Mouse (Mus musculus): Measurements from ENCODE around the gene Sntg2. TPM values are rescaled to one million over a fixed set of nuclear protein-coding genes. Genes with fewer than 3 reads are reported as not detected.

Gene Sntg2
- polyA plus RNA-seq, 1 experiment from 2014 or later, result 3.8 TPM

DNA sequence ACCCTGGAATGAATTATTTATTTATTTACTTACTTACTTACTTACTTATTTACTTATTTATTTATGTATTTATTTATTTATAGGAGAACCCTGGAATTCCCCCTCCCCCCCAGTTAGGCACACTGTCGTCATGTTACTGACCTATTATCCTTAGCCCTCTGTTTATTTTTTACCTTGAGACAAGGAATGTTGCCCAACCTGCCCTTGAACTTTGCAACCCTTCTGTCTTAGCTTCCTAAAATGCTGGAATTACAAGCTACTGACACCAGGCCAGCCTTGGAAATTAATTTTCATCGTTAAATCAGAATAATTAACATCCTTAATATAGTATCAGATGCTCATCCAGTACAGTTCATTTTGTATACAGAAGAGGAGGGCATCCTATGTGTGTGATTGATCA, 10.9 kb downstream of the Sntg2 start:
- Histone ChIP-seq H3K27ac (ENCODE audit: low read depth, low read length) (no peak overlapping the region), H3K4me2 (no peak overlapping the region), H3K4me1 (ENCODE audit: control insufficient read depth, insufficient read depth, low read length) (no peaks in the 10 kb centered on the region), H3K9me3 (replicated peaks; ENCODE audit: control insufficient read depth, low read length) (no peaks in the 10 kb centered on the region), H3K9ac (ENCODE audit: low read depth, low read length) (no peak overlapping the region), H3K4me3 (ENCODE audit: low read depth, low read length) (no peak overlapping the region), H3K36me3 (ENCODE audit: control insufficient read depth, insufficient read depth, low read length) (no peaks in the 10 kb centered on the region), H3K27me3 (ENCODE audit: control insufficient read depth, insufficient read depth, low read length) (no peaks in the 10 kb centered on the region)
- ATAC-seq (replicated peaks; ENCODE audit: insufficient number of reproducible peaks, low FRiP score, low TSS enrichment), result no peak
- WGBS (ENCODE audit: insufficient replicate concordance), result 70% methylated on average over 2 of the region's 2 CpGs

DNA sequence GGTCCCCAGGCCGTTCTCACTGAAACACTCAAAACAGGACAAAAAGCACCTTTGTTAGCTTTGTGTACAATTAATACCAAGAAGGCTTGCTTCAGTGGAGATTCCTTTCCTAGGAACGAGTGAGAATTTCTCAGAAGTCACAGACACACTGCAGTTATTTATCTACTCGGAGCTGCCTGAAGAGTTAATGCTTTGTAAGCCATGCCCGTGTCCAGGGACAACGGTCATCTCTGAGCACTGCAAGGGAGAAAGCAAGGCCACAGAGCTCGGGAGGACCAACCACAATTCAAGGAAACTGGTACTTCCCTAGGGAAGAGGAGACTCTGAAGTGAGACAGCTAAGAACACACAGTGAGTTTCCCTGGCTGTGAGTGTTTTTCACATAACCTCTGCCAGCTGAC, 15.5 kb downstream of the Sntg2 start:
- Histone ChIP-seq H3K9me3 (replicated peaks; ENCODE audit: control insufficient read depth, low read length) (no peaks in the 10 kb centered on the region), H3K27me3 (ENCODE audit: control insufficient read depth, insufficient read depth, low read length) (no peaks in the 10 kb centered on the region), H3K9ac (ENCODE audit: low read depth, low read length) (no peak overlapping the region), H3K4me2 (no peak overlapping the region), H3K27ac (ENCODE audit: low read depth, low read length) (no peak overlapping the region), H3K36me3 (ENCODE audit: control insufficient read depth, insufficient read depth, low read length) (no peaks in the 10 kb centered on the region), H3K4me3 (ENCODE audit: low read depth, low read length) (no peak overlapping the region), H3K4me1 (ENCODE audit: control insufficient read depth, insufficient read depth, low read length) (no peaks in the 10 kb centered on the region)
- ATAC-seq (replicated peaks; ENCODE audit: insufficient number of reproducible peaks, low FRiP score, low TSS enrichment), result no peak
- WGBS (ENCODE audit: insufficient replicate concordance), result 58% methylated on average over 6 of the region's 6 CpGs

DNA sequence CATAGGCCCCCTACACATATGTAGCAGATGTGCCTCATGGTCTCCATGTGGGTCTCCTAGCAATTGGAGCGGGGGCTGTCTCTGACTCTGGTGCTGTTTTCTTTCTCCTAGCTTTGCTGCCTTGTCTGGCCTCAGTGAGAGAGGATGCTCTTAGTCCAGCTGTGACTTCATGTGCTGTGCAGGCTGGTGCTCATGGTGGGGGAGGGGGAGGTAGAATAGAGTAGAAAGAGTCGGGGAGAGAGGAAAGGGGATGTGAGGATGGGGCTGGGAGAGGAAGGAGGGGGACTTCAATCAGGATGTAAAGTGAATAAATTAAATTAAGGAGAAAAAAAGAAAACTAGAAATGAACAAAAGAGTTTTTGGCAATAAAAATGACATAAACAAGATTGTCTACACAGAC, 20.8 kb downstream of the Sntg2 start:
- no peaks in the 10 kb centered on the region for H3K9me3 ChIP-seq (replicated peaks; ENCODE audit: control insufficient read depth, low read length)
- no peak overlapping the region for H3K4me3 ChIP-seq (ENCODE audit: low read depth, low read length)
- H3K4me2 ChIP-seq, result no peak overlapping the region
- no peak for ATAC-seq (replicated peaks; ENCODE audit: insufficient number of reproducible peaks, low FRiP score, low TSS enrichment)
- no peaks in the 10 kb centered on the region for H3K27me3 ChIP-seq (ENCODE audit: control insufficient read depth, insufficient read depth, low read length)
- H3K4me1 ChIP-seq (ENCODE audit: control insufficient read depth, insufficient read depth, low read length), result no peaks in the 10 kb centered on the region
- H3K36me3 ChIP-seq (ENCODE audit: control insufficient read depth, insufficient read depth, low read length), result no peaks in the 10 kb centered on the region
- no peak overlapping the region for H3K9ac ChIP-seq (ENCODE audit: low read depth, low read length)
- 65% methylated on average over 2 of the region's 2 CpGs for WGBS (ENCODE audit: insufficient replicate concordance)
- no peak overlapping the region for H3K27ac ChIP-seq (ENCODE audit: low read depth, low read length)

DNA sequence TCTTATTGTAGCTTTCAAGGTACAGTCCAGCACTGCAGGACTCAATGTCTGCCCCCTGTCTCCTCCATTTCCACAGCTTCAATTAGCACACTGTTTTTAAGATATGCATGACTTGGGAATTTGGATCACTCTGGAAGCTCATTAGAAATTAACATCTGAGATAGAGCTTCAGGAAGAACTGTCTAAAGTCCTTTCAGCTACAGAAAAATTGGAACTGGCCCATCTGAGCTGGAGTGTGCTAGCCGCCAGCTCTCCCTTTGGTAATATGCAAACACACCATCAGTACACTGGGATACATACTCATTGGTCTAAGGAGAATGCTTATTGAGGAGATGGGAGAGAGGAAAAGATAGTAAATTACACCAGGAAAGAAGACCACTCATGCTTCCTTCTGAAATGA, 25.1 kb downstream of the Sntg2 start:
- H3K4me2 ChIP-seq, result no peak overlapping the region
- ATAC-seq (replicated peaks; ENCODE audit: insufficient number of reproducible peaks, low FRiP score, low TSS enrichment), result no peak
- 76% methylated on average over 1 of the region's 1 CpGs for WGBS (ENCODE audit: insufficient replicate concordance)
- no peak overlapping the region for H3K4me3 ChIP-seq (ENCODE audit: low read depth, low read length)
- no peaks in the 10 kb centered on the region for H3K36me3 ChIP-seq (ENCODE audit: control insufficient read depth, insufficient read depth, low read length)
- H3K9ac ChIP-seq (ENCODE audit: low read depth, low read length), result no peak overlapping the region
- no peaks in the 10 kb centered on the region for H3K27me3 ChIP-seq (ENCODE audit: control insufficient read depth, insufficient read depth, low read length)
- H3K27ac ChIP-seq (ENCODE audit: low read depth, low read length), result no peak overlapping the region
- H3K4me1 ChIP-seq (ENCODE audit: control insufficient read depth, insufficient read depth, low read length), result no peaks in the 10 kb centered on the region
- H3K9me3 ChIP-seq (replicated peaks; ENCODE audit: control insufficient read depth, low read length), result no peaks in the 10 kb centered on the region

DNA sequence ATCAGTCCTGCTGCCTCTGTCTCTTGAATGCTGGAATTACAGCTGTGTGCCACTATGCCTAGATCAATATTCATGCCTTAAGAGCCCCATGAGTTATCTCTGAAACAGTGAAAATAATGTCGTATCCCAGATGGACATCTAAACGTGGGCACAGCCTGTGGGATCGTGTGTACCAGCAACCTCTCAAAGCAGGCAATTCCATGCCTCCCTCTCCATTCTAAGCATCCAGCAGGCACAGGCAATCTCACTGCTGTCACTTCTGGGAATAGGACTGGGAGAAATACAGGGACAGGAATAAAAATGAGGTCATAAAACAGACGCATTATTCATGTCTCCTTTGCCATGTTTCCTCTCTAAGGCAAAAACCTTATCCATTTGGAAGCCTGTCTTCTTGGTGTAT, 25.9 kb downstream of the Sntg2 start:
- WGBS (ENCODE audit: insufficient replicate concordance), result 82% methylated on average over 4 of the region's 4 CpGs
- Histone ChIP-seq H3K36me3 (ENCODE audit: control insufficient read depth, insufficient read depth, low read length) (no peaks in the 10 kb centered on the region), H3K27ac (ENCODE audit: low read depth, low read length) (no peak overlapping the region), H3K4me2 (no peak overlapping the region), H3K9ac (ENCODE audit: low read depth, low read length) (no peak overlapping the region), H3K4me1 (ENCODE audit: control insufficient read depth, insufficient read depth, low read length) (no peaks in the 10 kb centered on the region), H3K4me3 (ENCODE audit: low read depth, low read length) (no peak overlapping the region), H3K27me3 (ENCODE audit: control insufficient read depth, insufficient read depth, low read length) (no peaks in the 10 kb centered on the region), H3K9me3 (replicated peaks; ENCODE audit: control insufficient read depth, low read length) (no peaks in the 10 kb centered on the region)
- ATAC-seq (replicated peaks; ENCODE audit: insufficient number of reproducible peaks, low FRiP score, low TSS enrichment), result no peak

DNA sequence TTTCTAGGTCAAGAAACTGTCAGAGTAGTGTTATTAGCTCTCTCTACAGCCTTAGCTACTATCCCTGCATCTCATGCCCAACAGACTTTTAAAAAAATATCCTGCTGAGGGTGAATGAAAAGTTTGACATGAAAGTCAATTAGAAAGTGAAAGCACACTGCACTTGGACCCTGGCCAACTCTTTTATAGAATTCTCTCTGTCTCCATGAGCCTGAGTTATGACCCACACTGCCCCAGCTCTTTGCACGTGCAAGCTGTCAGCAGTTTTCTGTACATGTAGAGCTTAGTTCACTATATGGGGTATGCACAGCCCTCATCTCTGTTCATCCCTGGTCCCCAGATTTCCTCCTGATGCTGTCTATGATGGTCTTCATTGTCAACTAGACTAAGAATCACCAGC, 28.4 kb downstream of the Sntg2 start:
- Histone ChIP-seq H3K4me2 (no peak overlapping the region), H3K4me3 (ENCODE audit: low read depth, low read length) (no peak overlapping the region), H3K27ac (ENCODE audit: low read depth, low read length) (no peak overlapping the region), H3K27me3 (ENCODE audit: control insufficient read depth, insufficient read depth, low read length) (no peaks in the 10 kb centered on the region), H3K9me3 (replicated peaks; ENCODE audit: control insufficient read depth, low read length) (no peaks in the 10 kb centered on the region), H3K4me1 (ENCODE audit: control insufficient read depth, insufficient read depth, low read length) (no peaks in the 10 kb centered on the region), H3K36me3 (ENCODE audit: control insufficient read depth, insufficient read depth, low read length) (no peaks in the 10 kb centered on the region), H3K9ac (ENCODE audit: low read depth, low read length) (no peak overlapping the region)
- no peak for ATAC-seq (replicated peaks; ENCODE audit: insufficient number of reproducible peaks, low FRiP score, low TSS enrichment)
- 60% methylated on average over 1 of the region's 1 CpGs for WGBS (ENCODE audit: insufficient replicate concordance)

DNA sequence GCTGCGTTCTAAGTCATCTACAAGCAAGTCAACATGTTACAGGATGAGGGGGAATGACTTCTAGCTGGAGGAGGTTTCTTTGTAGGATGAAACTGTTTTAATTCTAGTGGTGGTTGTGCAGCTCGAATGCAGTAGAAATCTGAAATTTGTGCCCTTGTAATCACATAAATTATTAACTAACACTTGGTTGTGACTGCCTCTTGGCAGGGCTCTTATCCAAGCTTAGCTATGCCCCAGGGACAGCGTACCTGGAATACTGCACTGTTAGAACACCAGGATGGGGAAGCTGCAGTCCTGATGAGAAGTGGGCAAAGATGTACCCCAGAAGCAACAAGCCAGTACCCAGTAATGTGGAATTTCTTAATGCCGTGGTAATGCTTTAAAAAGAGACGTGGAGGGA, 36.9 kb downstream of the Sntg2 start:
- no peak for ATAC-seq (replicated peaks; ENCODE audit: insufficient number of reproducible peaks, low FRiP score, low TSS enrichment)
- Histone ChIP-seq H3K27ac (ENCODE audit: low read depth, low read length) (no peak overlapping the region), H3K27me3 (ENCODE audit: control insufficient read depth, insufficient read depth, low read length) (no peaks in the 10 kb centered on the region), H3K4me1 (ENCODE audit: control insufficient read depth, insufficient read depth, low read length) (no peaks in the 10 kb centered on the region), H3K4me3 (ENCODE audit: low read depth, low read length) (no peak overlapping the region), H3K4me2 (no peak overlapping the region), H3K9me3 (replicated peaks; ENCODE audit: control insufficient read depth, low read length) (no peaks in the 10 kb centered on the region), H3K9ac (ENCODE audit: low read depth, low read length) (no peak overlapping the region), H3K36me3 (ENCODE audit: control insufficient read depth, insufficient read depth, low read length) (no peaks in the 10 kb centered on the region)
- 78% methylated on average over 5 of the region's 5 CpGs for WGBS (ENCODE audit: insufficient replicate concordance)

DNA sequence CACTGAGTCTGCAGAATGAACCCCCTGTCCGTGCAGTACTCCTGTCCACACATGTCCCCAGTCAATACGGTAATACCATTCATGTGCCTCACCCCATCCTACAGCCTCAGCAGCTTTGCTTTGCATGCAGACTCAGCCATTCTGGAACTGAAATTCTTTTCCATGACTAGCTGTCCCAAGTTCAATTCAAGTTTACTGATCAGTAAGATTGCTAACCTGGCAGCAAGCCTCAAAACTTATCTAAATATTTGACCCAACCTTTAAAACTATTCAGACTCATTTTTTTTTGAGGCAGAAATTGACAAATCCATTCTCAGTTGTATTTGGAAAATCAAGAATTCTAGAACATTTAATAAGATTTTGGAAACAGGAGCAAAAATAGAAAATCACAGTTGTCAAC, 38.7 kb downstream of the Sntg2 start:
- 83% methylated on average over 2 of the region's 2 CpGs for WGBS (ENCODE audit: insufficient replicate concordance)
- ATAC-seq (replicated peaks; ENCODE audit: insufficient number of reproducible peaks, low FRiP score, low TSS enrichment), result no peak

DNA sequence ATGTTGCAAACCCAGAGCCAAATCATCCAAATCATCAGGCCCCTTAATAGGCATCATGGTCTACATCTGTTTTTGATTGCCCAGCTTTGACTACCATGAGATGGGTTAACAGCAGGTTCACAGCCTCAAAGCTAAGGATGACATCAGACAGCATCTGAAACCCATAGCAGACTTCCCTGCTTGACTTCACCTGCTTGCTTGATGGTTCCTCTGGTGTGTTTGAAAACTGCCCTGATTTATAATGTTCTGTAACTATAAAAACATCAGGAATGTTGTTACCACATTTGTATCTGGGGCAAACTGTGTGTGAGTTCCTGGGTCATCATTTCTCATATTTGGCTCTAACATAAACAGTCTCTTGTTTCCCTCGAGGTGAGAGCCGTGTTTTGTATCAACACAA, 55.2 kb downstream of the Sntg2 start:
- Histone ChIP-seq H3K36me3 (ENCODE audit: control insufficient read depth, insufficient read depth, low read length) (no peaks in the 10 kb centered on the region), H3K9ac (ENCODE audit: low read depth, low read length) (no peak overlapping the region), H3K9me3 (replicated peaks; ENCODE audit: control insufficient read depth, low read length) (no peaks in the 10 kb centered on the region), H3K27me3 (ENCODE audit: control insufficient read depth, insufficient read depth, low read length) (no peaks in the 10 kb centered on the region), H3K4me2 (no peak overlapping the region), H3K27ac (ENCODE audit: low read depth, low read length) (no peak overlapping the region), H3K4me1 (ENCODE audit: control insufficient read depth, insufficient read depth, low read length) (no peaks in the 10 kb centered on the region), H3K4me3 (ENCODE audit: low read depth, low read length) (no peak overlapping the region)
- WGBS (ENCODE audit: insufficient replicate concordance), result 67% methylated on average over 2 of the region's 2 CpGs
- ATAC-seq (replicated peaks; ENCODE audit: insufficient number of reproducible peaks, low FRiP score, low TSS enrichment), result no peak

More for the DNA sequence above, 38.7 kb downstream of the Sntg2 start:
- Histone ChIP-seq H3K4me1 (ENCODE audit: control insufficient read depth, insufficient read depth, low read length) (no peaks in the 10 kb centered on the region), H3K27me3 (ENCODE audit: control insufficient read depth, insufficient read depth, low read length) (no peaks in the 10 kb centered on the region), H3K27ac (ENCODE audit: low read depth, low read length) (no peak overlapping the region), H3K9me3 (replicated peaks; ENCODE audit: control insufficient read depth, low read length) (no peaks in the 10 kb centered on the region), H3K4me3 (ENCODE audit: low read depth, low read length) (no peak overlapping the region), H3K4me2 (no peak overlapping the region), H3K36me3 (ENCODE audit: control insufficient read depth, insufficient read depth, low read length) (no peaks in the 10 kb centered on the region), H3K9ac (ENCODE audit: low read depth, low read length) (no peak overlapping the region)

Data from heart, embryonic 11.5 days (tissue).